Mouse (Mus musculus) adipose tissue, adult 10 weeks (tissue): Measurements from ENCODE around the gene Samd13. TPM values are rescaled to one million over a fixed set of nuclear protein-coding genes. Genes with fewer than 3 reads are reported as not detected.

ENCODE experiments used
- polyA plus RNA-seq: library from polyadenylated mRNA; stranded (reverse); fragments of 350-450 nt; fragmentation: Illumina TruSeq; extraction: RNeasy Lipid Tissue Mini Kit (QIAGEN cat#74804); gene quantifications from one replicate; pipeline ENCODE4 v1.2.3, GENCODE M21; 2014; ENCODE audit warnings: low read depth, low replicate concordance

Samd13 gene
- polyA plus RNA-seq = 3.5 TPM

GRCm38 (mm10) chr3:146684811-146685675, at the start of gene Samd13:
TSS of gene Samd13 (minus strand) at chr3:146685592.

DNA sequence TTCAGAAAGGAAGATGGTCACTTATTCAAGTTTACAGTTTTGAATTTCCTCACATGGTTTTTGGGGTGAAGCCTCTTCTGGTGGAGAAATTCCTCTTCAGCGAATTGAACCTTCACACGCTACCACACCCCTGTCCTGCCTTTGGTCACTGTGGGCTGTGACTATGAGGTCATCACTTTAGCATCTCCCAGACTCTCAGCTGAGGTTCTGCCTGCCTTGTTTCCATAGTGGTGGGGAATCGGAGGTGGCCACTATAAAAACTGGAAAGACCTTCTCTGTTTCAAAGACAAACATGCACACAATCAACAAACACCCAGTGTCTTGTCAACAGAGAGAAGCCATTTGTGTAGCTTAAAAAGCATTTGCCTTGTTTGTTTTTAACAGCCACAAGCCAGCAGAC, 34.2 kb downstream of the Samd13 start, which contains the start of gene 4930503B20Rik:
Gene 4930503B20Rik (minus strand): TSS at position 101 of the 400 bp plus-strand sequence.

DNA sequence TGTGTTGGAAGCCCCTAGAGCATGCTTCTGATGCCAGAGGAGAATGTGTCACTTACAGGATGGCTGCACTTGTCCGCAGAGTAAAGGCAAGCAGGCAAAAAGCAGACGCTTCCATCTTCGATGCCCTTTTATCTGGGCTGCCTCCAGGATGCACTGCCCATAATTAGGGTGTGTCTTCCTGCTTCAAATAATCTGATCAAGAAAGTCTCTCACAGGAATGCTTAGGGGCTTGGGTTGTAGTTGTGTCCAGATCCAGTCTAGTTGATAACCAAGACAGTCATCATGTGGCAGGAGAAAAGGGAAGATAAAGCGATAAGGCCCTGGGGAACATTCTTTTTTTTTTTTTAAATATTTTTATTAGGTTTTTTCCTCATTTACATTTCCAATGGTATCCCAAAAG, 69.9 kb downstream of the Samd13 start, which contains the start of gene Dnase2b:
Gene Dnase2b (minus strand): TSS at position 101 of the 400 bp plus-strand sequence.

Other genes with a start within 250 kb of the Samd13 start
- 14.7 TPM for gene Ctbs, start 235.8 kb downstream of the Samd13 start, polyA plus RNA-seq
- gene Spata1, start 185.8 kb downstream of the Samd13 start, polyA plus RNA-seq = 14.6 TPM
- gene Gng5, start 185.8 kb downstream of the Samd13 start, polyA plus RNA-seq = 632 TPM
- 27.2 TPM for gene Rpf1, start 164.2 kb downstream of the Samd13 start, polyA plus RNA-seq
- 4.8 TPM for gene Uox, start 115.2 kb downstream of the Samd13 start, polyA plus RNA-seq
- gene Dnase2b, start 70.0 kb downstream of the Samd13 start, polyA plus RNA-seq = 1.1 TPM
- 11.2 TPM for gene 4930503B20Rik, start 34.3 kb downstream of the Samd13 start, polyA plus RNA-seq
- 67.0 TPM for gene Prkacb, start 127.4 kb upstream of the Samd13 start, polyA plus RNA-seq
- 2.0 TPM for gene Ttll7, start 166.8 kb upstream of the Samd13 start, polyA plus RNA-seq